In the genomic region with DNA sequence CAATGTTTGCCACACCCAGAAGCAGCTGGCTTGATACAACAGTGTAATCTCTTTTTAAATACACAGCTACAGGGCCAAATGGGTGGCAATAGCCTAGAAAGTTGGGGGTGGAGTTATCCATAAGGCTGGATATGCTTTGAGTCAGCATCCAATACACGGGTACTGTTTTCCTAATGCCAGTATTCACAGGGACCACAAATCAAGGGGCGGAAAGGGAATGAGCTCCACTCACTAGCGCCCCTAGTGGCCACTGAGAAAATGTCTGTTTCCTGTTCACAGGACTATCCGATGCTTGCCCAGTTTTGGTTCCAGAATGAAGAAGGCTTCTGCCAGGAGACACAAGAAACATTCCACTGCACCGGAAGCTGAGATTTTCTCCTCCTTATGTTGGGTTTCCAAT, we compare ENCODE assay signal across 10 mouse cellular contexts. TPM values are rescaled to one million over a fixed set of nuclear protein-coding genes. Genes with fewer than 3 reads are reported as not detected.
DNase-seq lines count a peak whose midpoint lies in the region; ATAC-seq lines count a peak whose summit lies in the region.
"Had no signal": no experiment of that assay in that cellular context is flagged by ENCODE, and none has a peak within 500 bp of the region (broad histone marks: within the 10 kb centered on the region; RNA-seq: fewer than 3 reads in every experiment).

No protein-coding gene starts in this region.

- H3K4me3 ChIP-seq in kidney, embryonic 15.5 days (replicated peaks), result no peak overlapping the region
- H3K4me3 ChIP-seq: embryonic facial prominence, embryonic 12.5 days; lung, embryonic 15.5 days had no signal

- no peaks in the 10 kb centered on the region for H3K9me3 ChIP-seq in kidney, embryonic 15.5 days (replicated peaks)
- H3K9me3 ChIP-seq: embryonic facial prominence, embryonic 12.5 days; lung, embryonic 15.5 days had no signal

- H3K36me3 ChIP-seq in kidney, embryonic 15.5 days, result no peaks in the 10 kb centered on the region
- H3K36me3 ChIP-seq: embryonic facial prominence, embryonic 12.5 days; lung, embryonic 15.5 days had no signal

- WGBS in kidney, embryonic 15.5 days, result 33% methylated on average over 5 of the region's 5 CpGs

- DNase-seq in kidney, adult 11 months, result peak; percentile 58
- peak; percentile 42 to 58 for DNase-seq in CD8-positive naive resting alpha-beta T cell, adult 2 months (ENCODE audit: low read depth in 2 of 2, low spot score in 2 of 2)
- DNase-seq in c-Kit-negative CD71-positive TER-119-positive erythroid progenitor cells, embryonic 14.5 days (ENCODE audit: low read depth, low spot score), result peak; percentile 46
- DNase-seq in forelimb bud, embryonic 11.5 days (ENCODE audit: low read depth, low spot score), result peak; percentile 51
- DNase-seq in kidney, postnatal 4 days, result peak; percentile 80 to 83
- DNase-seq in natural killer cell, adult 2 months (ENCODE audit: low spot score in 2 of 2), result peak; percentile 40 to 53
- DNase-seq in c-Kit-positive CD71-positive TER-119-positive erythroid progenitor cells, embryonic 14.5 days (ENCODE audit: low spot score), result no peak

- H3K27ac ChIP-seq in kidney, embryonic 15.5 days, result no peak overlapping the region
- H3K27ac ChIP-seq: embryonic facial prominence, embryonic 12.5 days; lung, embryonic 15.5 days had no signal

- H3K9ac ChIP-seq in kidney, embryonic 15.5 days, result no peak overlapping the region
- H3K9ac ChIP-seq: embryonic facial prominence, embryonic 12.5 days; lung, embryonic 15.5 days had no signal

- peaks cover 9% of the 10 kb centered on the region for H3K4me1 ChIP-seq in kidney, embryonic 15.5 days

- no peak for ATAC-seq in kidney, embryonic 15.5 days (replicated peaks; ENCODE audit: low FRiP score)

- no peaks in the 10 kb centered on the region for H3K27me3 ChIP-seq in kidney, embryonic 15.5 days
- H3K27me3 ChIP-seq: embryonic facial prominence, embryonic 12.5 days; lung, embryonic 15.5 days had no signal

- no peak overlapping the region for H3K4me2 ChIP-seq in kidney, embryonic 15.5 days
- H3K4me2 ChIP-seq: embryonic facial prominence, embryonic 12.5 days; lung, embryonic 15.5 days had no signal

RNA-seq across cellular contexts. Expression of a gene that starts 7.3 kb away (rescaled TPM):
- 5.0 and 6.1 TPM in 2 replicates for polyA plus RNA-seq in kidney, embryonic 15.5 days (2015; fragmentation: Nextera tagmentation; extraction: Ambion mirVana)

RNA-seq across cellular contexts. Expression of a gene that starts 54.6 kb away (rescaled TPM):
- polyA plus RNA-seq in kidney, embryonic 15.5 days (2015; fragmentation: Nextera tagmentation; extraction: Ambion mirVana), result 42.3 and 45.0 TPM in 2 replicates
